Mouse (Mus musculus) testis, adult 2 months (tissue): ENCODE measurements around the gene Tecta.

Experiments used
- CTCF ChIP-seq: fragments of 200-500 bp; IDR thresholded peaks from 2 replicates; pipeline ENCODE4 v1.5.1; 2012; ENCODE audit warnings: low read depth, mild to moderate bottlenecking, inconsistent platforms, low read length, moderate library complexity; ENCODE audit not compliant: control insufficient read depth, insufficient read depth, insufficient replicate concordance
- POLR2A ChIP-seq: fragments of 200-500 bp; IDR thresholded peaks from 2 replicates; pipeline ENCODE4 v1.6.1; 2012; ENCODE audit warnings: low read depth, mild to moderate bottlenecking, inconsistent platforms, low read length, moderate library complexity; ENCODE audit not compliant: control insufficient read depth

GRCm38 (mm10) chr9:42394903-42395302 lies 4.8 kb downstream of the Tecta start:
- no peak for TF ChIP-seq POLR2A
- TF ChIP-seq CTCF, result no peak
